Mouse (Mus musculus) cerebellum, postnatal 25 days (tissue): ENCODE data around the gene Sh3bp2.
"Not testable (repeated sequence)": the region's sequence is repeated elsewhere in the genome, so short reads cannot be mapped to it uniquely, and the experiment has no call there.

Experiments
- DNase-seq, 2 experiments: peaks; one replicate each; pipeline ENCODE4 v3.0.0; 2021; ENCODE audit warnings: mixed read lengths in 2 of 2

Gene Sh3bp2

DNA sequence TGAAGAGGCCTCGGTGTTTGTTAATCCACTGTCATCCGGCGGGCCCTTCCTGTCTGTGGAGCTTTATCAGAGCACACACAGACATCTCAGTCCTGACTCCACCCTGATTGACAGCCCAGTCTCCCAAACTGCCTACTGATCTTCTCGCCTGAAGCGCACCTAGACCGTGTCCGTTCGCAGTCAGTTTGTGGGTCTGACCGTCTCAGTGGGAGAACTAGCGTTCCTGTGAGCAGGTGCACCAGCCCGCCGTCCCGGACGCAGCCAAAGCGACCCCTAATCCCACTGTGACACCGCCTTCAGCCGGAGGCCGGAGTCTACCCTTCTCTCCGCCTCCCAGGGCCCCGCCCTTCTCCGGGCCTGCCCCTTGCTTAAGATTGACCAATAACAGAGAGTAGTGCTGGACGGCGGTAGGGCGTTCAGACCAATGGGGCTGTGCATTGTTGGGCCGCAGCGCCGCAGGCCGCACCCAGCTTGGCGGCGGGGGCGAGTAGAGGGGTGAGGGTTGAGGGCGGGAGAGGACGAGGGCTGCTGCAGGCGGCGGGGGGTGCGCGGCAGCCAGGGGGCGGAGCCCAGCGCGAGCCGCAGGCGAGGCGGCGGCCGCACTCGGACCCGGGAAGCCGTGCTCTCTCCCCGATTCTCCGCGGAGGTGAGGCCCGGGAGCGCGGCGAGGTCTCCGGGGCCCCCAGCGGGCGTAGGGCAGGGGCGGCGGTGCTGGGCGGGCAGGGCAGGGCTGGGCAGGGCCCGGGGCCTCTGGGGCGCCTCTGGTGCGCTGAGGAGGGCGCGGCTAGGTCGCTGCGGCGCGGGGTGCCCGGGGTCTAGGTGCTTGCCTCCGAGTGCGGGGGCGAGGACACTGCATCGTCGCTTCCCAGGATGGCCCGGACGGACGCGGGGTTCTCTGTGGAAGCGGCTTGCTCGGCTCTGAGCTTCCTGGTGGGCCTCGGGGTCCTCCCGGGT, 47.9 kb downstream of the Sh3bp2 start, which contains the start of gene Add1:
TSS of gene Add1 (plus strand) at position 397 of the 954 bp plus-strand sequence.
- peak; percentile 97 to 98 for DNase-seq

DNA sequence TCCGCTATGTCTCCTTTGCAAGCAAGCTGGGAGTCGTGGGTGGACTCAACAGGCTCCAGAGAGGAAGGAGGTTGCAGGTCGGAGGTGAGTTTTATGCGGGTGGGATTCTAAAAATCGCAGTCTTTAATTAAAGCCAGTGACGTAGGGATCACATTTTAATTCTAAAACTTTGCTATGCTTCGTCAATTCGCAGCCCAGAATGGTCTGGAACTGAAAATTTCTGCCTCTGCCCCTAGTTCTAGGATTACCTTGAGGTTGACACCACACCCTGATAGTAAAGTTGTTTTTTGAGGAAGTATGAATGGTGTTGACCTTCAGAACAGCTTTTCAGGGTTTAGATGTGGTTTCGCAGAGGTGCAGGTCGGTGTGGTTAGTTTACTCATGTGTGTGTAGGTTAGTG, 49.1 kb downstream of the Sh3bp2 start:
- no peak for DNase-seq

DNA sequence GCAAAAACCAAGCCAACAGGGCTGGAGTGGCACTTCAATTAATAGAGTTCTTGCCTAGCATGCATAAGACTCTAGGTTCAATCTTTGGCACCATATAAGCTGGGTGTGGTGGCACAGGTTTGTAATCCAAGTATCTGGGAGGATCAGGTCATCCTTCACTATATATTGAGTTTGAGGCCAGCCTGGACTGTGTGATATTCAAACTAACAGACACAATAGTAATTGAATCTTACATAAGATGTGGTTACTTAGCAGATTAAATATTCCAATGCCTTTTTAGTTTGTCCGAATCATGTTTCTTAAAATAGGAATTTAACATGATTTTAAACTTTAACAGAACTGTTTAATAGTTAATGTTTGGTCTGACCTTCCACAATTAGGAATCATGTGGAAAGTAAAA, 50.6 kb downstream of the Sh3bp2 start:
- no peak for DNase-seq

DNA sequence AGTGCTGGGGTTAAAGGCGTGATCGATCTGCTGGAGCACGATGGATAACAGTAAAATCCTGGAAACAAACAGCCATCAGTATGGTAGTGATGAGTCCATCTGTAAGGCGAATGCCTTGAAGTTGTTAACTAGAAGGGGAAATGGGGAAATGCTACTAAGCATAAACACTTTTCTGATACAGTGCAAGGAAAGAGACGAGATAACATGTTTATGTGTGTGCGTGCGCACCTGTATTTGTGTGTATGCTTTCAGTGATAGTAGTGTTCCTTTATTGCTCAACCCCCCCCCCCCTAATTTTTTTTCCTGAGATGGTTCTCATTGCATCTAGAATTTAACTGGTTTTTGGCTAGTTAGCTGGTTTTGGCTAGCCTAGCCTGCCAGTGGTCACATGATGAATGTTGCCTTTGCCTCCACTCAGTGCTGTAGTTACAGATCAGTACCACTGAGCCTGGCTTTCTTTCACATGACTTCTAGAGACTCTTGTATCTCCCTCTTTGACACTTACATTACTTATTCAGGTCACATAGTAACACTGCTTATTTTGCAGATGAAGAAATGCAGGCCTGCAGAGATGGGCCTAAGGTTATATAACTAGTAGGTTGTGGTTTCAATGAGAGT, 52.5 kb downstream of the Sh3bp2 start:
- no peak for DNase-seq

DNA sequence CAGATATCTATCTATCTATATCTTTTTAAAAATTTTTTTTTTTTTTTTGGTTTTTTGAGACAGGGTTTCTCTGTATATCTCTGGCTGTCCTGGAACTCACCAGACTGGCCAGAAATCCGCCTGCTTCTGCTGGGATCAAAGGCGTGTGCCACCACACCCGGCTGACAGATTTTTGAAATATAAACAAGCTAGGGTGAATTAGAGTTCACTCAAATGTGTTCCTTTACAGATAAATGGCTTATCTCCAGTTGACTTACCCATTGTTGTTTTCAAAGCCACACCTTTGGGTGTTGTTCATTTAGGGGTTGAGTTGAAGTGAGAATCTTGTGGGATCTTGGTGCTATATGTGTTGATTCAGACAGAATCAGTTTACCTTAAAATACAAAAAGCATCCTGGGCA, 53.7 kb downstream of the Sh3bp2 start:
- DNase-seq = no peak

DNA sequence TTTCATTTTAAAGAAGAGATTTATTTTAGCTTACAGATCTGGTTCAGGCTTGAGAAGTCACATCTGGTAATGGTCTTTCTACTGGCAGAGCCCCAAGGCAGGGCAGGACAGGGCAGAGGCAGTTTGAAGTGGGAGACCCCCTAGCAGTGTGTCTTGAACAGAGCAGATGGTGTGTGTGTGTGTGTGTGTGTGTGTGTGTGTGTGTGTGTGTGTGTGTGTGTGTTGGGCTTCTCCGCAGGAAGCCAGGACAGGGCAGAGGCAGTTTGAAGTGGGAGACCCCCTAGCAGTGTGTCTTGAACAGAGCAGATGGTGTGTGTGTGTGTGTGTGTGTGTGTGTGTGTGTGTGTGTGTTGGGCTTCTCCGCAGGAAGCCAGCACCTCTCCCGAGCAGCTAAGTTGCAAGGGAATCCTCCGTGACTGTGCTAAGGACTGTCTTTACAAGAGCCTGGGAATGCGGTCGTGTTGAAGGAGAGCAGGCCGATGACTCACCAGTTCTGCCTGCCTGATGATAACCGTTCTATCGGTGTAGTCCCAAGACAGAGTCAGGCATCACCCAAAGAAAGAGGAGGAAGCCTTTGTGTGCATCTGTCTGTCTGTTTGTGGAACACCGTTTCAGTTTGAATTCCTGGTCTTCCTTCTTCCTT, 56.2 kb downstream of the Sh3bp2 start:
- peak; percentile 58 to 63 for DNase-seq

DNA sequence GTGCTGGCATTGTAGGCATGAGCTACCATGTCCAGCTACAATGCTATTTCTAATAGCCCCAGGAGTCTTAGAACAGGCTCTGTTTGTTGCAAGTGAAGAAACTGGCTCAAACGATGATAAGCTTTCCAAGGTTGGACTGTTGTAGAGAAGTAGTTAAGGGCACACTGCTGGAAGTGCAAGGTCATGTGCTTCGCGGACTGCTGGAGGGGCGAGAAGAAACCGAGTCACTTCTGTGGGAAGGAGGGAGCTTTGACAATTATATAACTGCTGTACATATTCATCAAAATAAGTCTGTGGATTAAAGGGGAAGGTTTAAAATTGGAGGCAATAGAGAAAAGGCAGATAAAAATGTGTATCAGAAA, 56.7 kb downstream of the Sh3bp2 start:
- no peak for DNase-seq

DNA sequence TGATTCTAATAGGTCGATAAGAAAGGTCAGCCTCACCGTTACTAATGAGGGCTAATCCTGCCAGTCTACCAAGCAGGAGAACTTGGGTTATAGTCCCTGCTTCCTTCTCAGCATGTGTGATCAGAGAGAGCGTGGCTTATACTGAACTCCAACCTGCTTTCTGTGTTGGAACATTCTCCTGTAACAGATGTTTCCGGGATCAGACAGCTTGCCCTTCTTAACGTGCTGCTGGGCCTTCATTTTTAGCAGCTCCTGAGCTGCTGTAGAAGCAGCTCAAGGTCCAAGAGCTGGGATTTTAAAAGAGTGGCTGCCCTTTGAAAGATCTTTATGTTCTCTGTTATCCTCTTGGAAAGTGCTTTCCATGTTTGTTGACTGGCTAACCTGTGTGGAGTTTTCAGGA, 59.6 kb downstream of the Sh3bp2 start:
- no peak for DNase-seq

DNA sequence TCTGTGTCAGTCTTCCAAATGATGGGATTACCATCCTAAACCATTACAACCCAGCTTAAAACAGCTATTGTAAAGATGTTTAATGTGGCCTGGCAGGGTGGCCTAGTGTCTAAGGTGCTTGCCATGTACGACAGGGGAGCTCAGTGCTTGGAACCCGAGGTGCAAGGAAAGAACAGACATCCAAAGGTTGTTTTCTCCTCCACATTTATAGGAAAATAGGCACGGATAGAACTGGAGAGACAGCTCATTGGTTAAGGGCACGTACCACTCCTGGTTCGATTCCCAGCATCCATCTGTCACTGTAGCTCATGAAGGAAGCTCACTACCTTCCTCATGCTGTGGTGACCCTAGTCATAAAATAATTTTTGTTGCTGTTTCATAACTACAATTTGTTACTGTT, 62.2 kb downstream of the Sh3bp2 start:
- DNase-seq = no peak

DNA sequence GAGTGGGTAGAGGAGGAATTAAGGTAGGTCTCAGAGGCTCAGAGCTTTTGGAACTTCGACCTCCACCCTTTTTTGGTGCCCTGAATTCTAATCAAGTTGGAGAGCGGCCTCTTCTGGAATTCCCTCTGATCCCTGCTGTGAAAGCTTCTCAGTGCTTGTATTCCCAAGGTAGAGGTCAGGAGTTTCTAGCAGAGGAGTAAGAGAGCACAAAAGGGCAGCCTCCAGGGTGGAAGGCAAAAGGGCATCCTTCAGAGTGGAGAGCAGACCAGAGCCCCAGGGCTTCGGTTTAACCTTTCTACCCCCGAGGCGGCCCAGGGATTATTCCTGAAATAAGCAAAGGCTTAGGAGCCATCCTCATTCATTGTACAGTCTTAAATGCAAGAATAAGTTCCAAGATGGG, 64.4 kb downstream of the Sh3bp2 start:
- no peak for DNase-seq

DNA sequence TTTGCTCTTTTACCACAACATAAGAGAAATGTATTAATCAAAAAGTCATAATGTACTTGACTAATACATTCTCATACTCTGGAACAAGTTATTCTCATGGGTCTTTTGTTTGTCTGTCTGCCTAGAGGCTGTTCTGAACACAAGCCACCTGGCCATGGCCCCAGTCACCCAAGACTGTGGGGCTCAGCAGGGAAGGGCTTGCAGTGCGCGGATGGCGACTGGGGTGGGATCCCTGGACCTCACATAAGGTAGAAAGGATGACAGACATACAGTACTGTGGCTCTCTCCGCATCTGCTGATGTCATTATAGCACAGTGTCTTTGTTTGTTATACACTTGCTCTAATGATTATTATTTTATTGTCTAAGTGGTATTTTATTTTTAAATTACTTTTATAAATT, 65.1 kb downstream of the Sh3bp2 start:
- no peak for DNase-seq

DNA sequence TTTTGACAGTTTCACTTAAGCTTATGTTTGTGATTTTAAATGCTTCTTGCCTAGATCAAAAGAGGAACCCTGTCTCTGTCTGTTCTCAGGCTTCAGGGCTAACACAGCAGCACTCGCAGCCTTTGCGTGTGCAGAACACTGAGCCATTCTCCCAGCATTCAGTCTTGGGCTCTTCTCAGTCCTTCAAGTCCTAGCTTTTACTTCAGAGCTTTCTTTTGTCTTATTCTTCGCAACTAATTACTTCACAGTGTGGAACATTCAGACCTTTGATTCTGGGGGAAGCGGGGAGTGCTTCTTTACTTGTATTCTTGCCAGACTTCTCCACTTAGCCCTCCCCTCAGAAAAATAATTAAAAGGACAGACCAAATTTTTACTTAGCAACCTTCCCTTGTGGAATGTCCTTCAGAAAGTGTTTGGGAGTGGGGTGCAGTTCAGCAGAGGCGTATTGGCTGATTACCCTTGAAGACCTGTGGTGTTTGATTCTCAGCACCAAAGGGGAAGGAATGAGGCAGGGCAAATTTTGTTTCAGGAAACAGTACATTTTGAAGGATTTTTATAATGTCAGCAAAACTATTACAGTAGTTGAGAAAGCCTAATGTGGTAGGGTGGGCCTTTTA, 65.9 kb downstream of the Sh3bp2 start:
- no peak for DNase-seq

DNA sequence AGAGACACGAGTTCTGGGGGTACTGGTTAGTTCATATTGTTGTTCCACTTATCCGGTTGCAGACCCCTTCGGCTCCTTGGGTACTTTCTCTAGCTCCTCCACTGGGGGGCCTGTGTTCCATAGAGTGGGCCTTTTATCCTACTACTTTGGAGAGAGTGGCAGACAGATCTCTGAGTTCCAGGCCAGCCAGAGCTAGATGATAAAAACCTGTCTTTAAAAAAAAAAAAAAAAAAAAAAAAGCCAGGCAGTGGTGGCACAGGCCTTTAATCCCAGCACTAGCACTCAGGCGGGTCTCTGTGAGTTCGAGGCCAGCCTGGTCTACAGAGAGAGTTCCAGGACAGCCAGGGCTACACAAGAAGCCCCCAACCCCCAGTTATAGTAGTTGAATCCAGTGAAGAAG, 66.6 kb downstream of the Sh3bp2 start:
- not testable (repeated sequence) for DNase-seq

DNA sequence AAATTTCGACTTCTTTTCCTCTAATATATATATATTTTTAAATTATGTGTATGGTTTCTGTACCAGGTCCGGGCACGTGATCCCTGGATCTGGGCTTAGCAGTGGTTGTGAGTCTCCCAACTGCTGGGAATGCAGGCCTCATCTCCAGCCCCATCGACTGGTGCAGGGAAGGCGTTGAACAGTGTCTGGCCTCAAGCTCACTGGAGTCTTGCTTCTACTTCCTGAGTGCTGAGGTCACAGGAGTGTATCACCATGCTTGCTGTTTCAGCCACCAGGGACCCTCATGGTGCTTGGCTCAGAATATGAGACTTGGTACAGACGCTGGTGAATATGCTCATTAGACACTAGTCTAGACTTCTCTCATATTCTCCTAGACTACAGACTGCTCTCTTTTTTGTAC, 67.0 kb downstream of the Sh3bp2 start:
- DNase-seq = no peak

DNA sequence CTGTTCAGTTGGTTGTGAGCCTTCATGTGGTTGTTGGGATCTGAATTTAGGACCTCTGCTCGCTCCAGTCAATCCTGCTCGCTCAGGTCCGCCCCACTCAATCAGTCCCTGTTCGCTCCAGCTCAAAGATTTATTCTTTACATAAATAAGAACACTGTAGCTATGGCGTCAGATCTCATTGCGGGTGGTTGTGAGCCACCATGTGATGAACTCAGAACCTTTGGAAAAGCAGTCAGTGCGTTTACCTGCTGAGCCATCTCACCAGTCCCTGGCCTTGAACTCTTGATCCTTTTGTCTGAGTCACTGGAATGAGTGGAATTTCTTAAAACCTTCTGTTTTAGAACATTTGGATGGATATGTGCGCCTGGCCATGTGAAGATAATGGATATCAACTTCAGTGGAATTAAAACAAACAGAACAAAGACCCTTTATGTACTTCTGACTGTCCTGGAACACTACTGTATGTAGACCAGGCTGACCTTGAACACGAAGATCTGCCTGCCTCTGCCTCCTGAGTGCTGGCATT, 67.6 kb downstream of the Sh3bp2 start:
- DNase-seq = no peak

DNA sequence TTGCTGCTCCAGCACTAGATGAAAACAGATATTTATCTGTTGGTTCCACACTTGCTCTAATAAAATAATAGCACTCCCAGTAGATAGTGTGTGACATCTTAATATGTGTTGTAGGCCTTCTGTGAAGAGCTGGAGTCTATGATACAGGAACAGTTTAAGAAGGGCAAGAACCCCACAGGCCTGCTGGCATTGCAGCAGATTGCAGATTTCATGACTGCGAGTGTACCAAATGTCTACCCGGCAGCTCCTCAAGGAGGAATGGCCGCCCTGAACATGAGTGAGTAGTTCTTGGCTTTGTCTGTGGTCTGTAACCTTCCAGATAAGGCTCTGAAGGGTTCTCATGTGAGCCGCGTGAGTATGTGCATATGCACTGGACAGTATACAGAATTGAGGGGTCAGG, 78.9 kb downstream of the Sh3bp2 start:
- no peak for DNase-seq

DNA sequence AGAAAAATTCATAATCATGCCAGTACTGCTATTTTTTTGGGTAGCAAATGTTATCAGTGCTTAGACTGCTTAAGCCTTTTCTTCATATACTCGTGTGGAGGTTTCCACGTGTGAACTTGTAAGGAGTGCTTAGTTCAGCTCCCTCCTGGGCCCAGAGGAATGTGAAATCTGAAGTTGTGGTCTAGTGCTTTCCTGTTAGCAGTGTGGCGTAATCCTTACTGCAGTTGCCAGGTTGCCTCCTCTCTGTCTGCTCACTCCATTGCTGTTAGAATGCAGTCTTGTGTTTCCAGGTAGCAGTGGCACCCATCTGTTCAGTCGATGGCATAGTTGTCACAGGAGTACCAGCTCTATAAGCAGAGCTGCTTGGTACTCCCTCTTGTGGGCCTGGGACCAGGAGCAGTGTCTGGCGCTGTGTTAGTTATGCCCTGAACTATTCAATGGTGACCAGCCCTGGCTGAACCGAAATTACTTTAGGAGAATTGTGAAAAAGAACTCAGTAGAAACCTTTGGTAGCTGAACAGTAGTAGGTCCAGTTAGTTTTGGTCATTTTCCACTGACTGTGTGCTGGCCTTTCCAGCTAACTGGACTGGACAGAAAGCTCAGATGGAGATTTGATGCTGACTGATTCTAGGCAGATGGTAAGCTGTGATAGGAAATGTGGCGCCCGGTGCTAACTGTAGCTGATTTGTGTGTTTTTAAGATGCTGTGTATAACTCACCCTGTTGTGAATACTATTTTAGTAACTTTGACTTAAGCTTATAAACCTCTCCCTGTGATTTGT, 81.7 kb downstream of the Sh3bp2 start:
- peak; percentile 52 to 63 for DNase-seq

DNA sequence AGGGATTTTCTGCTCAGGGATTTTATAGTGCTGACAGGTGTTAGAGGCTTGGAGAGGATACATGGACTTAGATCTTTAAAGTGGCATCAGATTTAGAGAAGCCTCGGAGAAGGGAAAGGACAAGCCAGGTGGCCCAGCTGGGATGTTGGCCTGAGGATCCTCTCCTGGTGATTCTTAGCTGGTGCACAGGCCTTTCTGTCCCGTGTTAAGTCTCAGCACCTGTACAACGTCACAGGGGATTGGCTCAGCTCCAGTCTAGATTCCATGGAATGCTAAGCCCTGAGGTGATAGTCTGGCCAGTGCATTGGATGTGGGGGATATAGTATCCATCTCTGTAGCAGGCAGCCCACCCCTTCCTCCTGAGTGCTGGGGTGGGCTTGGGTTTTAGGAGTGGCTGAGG, 82.6 kb downstream of the Sh3bp2 start:
- DNase-seq = peak; percentile 36 to 55

DNA sequence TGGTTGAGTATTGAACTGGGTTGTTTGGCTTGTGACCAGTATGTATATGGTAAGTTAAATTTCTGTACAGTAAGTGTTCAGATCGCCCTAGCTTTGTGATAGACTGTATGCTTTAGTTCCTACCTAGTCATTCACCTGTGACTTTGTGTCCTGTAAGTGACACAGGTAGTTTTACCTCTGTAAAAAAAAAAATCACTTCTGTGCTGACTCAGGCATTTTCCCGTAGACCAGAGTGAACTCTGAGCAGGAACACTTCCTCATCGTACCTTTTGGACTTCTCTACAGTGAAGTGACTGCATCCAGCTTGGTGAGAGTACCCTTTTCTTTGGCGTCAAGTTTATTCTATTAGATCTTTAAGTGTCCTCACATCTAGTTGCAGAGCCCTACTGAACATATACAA, 84.3 kb downstream of the Sh3bp2 start:
- DNase-seq = no peak
